Mouse (Mus musculus) kidney, postnatal 4 days (tissue): ENCODE measurements around the gene Syt14.
A peak's percentile ranks its signal among the peaks of the same experiment; 100 is the strongest.

Experiments
- DNase-seq, 2 experiments: peaks; one replicate each; pipeline ENCODE4 v3.0.0; 2021; ENCODE audit warnings: mixed read lengths in 2 of 2

Syt14 gene

GRCm38 (mm10) chr1:192861305-192861960, 174.1 kb downstream of the Syt14 start:
- DNase-seq = no peak

DNA sequence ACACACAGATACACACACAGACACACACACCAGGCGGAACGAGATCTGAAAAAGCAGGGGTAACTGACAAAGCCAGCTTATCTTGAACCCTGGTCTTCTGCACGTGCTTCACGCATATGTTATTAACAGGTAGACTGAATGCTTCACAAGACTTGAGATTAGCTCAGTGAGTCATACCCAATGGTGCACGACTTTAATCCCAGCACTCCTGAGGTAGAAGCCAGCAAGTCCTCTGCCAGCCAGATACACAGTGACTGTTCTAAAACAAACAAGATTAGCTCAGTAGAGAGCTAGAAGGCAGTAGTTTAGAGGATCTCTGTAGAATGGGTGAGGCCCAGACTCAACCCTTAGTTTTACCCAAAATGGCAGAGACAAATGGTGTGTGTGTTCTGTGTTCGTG, 175.3 kb downstream of the Syt14 start:
- DNase-seq = no peak

GRCm38 (mm10) chr1:192857582-192857981, 178.0 kb downstream of the Syt14 start:
- no peak for DNase-seq

GRCm38 (mm10) chr1:192856931-192857330, 178.6 kb downstream of the Syt14 start:
- no peak for DNase-seq

DNA sequence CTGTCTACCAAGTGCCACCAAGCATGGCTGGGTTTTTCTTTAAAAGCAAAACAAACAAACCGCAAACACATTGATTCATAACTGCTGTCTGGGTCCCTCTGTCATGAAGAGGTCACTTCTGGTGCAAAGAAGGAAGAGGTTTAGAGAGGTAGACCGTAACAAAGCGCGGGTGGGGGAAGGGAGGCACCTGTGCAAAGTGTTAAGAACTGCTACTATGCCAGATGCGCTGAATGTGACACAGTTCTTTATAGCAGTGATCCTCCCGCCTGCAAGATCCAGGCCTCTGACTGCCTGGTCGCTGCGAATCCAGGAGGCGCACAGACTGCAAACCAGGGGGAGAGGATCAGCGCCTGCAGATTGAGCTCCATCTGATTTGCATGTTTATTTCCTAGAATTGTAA, 179.2 kb downstream of the Syt14 start:
- DNase-seq = peak; percentile 47 to 53

DNA sequence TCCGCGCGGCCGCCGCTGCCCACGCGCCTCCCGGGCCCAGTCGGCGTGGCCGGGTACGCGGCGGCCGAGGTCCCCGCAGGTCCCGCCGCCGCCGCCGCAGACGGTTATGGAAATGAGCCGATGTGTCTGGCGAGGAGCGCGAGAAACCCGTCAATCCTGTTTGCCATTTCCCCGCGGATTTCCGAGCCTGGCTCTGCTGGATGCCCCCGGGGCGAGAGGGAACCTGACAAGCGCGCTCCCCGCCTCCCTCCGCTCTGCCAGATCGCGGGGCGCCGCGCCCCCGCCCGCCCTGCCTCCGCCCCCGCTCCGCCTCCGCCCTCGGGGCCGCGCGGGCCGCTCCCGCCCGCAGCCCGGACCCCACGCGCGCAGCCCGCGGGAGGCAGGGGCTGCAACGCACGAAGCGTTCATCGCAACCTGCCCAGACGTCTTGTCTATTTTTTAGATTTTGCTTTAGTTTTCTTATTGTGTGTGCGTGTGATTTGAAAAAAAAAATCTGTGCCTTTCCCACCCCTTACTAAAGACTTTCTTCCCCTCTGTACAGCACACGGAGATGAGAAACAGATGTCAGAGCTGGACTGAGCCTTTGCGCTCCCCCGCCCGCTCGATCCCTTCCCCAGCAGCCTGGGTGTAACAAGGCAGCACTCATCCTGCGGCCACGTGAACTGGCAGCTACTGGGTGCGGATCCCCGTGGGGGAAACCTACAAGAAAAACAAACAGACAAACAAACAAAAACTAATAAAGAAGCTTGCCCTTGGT, 179.9 kb downstream of the Syt14 start, which contains the start of gene Sertad4:
Gene Sertad4 (minus strand): TSS at position 283 of the 757 bp plus-strand sequence.
- peak; percentile 80 to 86 for DNase-seq

DNA sequence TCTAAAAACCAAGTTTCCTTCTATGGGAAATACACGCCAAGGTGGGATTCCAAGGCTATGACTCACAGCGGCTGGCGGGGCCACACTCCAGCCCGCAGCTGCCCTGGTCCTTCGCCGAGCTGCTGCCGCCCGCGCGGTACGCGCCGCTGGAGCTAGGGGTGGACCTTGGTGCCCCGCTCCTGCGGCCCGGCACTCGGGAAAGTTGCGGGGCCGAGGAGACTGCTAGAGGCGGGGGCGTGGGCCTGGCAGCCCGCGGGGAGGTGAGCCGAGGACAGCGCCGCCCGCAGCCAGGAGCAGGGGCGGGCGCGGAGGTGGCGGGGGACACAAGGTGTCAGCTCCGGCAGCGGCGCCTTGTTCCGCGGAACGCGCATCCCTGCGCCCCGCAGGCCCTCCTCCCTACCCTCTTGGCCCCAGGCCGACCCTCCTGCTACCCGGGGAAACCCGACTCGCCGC, 180.7 kb downstream of the Syt14 start:
- DNase-seq = peak; percentile 66 to 81

GRCm38 (mm10) chr1:192853988-192854818, 181.4 kb downstream of the Syt14 start:
- no peak for DNase-seq

DNA sequence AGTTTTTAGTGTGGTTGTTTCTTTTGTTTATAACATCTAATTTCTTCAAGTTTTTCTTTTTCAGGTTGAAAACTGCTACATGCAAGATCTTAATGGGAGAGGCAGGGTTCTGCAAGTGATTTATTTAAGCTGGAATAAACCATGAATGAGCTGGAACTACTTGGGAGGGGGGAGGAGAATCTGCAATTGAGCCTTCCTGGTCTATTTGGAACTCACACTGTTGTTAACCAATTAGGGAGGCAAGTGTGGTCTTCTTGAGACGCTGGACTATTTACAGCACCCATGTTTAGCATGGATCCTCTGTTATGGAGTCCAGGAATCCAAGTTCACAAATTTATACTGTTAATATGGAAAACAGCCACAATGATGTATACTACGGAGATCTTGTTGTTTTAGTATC, 182.1 kb downstream of the Syt14 start:
- no peak for DNase-seq

- no peak for DNase-seq
Measured at GRCm38 (mm10) chr1:192852047-192852446, 183.5 kb downstream of the Syt14 start.

GRCm38 (mm10) chr1:192851640-192852039, 183.9 kb downstream of the Syt14 start:
- DNase-seq = peak; percentile 48 to 70

- DNase-seq = no peak
Measured at GRCm38 (mm10) chr1:192851126-192851525, 184.4 kb downstream of the Syt14 start.

DNA sequence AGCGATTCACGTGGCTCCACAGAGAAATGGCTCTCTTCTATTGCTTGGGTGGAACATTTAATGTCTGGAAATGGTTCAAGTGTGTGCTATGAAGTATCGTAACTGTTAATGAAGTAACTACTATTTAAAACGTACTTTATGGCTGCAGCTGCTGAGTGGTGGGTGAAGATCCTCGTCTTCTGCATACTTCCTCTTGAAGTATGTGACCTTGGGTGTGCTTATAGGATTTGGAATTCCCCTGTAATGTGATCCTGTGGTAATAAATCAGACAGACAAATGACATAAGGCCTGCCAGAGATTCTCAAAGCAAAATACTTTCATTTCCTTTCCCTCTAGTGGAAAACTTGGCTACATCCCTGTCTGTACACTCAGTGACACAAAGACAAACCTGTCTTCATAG, 186.0 kb downstream of the Syt14 start:
- DNase-seq = no peak

DNA sequence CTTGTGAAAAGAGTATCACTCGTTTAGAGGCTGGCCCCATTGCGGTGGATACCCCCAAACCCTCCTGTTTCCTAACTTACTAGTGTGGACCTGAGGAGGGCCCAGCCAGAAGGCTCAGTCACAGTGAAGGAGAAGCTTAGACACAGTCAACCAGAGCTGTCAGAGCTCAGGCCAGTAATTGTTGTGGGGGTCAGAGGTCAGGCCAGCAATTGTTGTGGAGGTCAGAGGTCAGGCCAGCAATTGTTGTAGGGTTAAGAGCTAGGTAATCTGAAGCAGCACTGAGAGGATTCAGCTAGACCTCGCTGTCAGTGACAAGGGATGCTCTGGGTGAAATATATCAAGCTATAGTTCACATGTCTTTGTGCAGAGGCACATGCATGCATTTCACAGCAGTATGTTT, 188.3 kb downstream of the Syt14 start:
- no peak for DNase-seq
